Mouse (Mus musculus) C2C12 (cell line): ENCODE data around the gene Plcd4.

Experiments used
- CTCF ChIP-seq: IDR thresholded peaks from one replicate; pipeline ENCODE4 v1.5.1; 2011; ENCODE audit not compliant: control insufficient read depth, insufficient read depth, insufficient read length
- MAX ChIP-seq: IDR thresholded peaks from one replicate; pipeline ENCODE4 v1.6.1; 2011; ENCODE audit warnings: mild to moderate bottlenecking, control low read depth

GRCm38 (mm10) chr1:74544184-74544583, 1.5 kb downstream of the Plcd4 start, which contains the start of gene Usp37:
- no peak for TF ChIP-seq MAX
- TF ChIP-seq CTCF = no peak
